Mouse (Mus musculus) cerebellum, postnatal 25 days (tissue): ENCODE results near the gene Polr1a.
"Not testable (repeated sequence)": the region's sequence is repeated elsewhere in the genome, so short reads cannot be mapped to it uniquely, and the experiment has no call there.

ENCODE experiments used
- DNase-seq, 2 experiments: peaks; one replicate each; pipeline ENCODE4 v3.0.0; 2021; ENCODE audit warnings: mixed read lengths in 2 of 2

Polr1a gene

DNA sequence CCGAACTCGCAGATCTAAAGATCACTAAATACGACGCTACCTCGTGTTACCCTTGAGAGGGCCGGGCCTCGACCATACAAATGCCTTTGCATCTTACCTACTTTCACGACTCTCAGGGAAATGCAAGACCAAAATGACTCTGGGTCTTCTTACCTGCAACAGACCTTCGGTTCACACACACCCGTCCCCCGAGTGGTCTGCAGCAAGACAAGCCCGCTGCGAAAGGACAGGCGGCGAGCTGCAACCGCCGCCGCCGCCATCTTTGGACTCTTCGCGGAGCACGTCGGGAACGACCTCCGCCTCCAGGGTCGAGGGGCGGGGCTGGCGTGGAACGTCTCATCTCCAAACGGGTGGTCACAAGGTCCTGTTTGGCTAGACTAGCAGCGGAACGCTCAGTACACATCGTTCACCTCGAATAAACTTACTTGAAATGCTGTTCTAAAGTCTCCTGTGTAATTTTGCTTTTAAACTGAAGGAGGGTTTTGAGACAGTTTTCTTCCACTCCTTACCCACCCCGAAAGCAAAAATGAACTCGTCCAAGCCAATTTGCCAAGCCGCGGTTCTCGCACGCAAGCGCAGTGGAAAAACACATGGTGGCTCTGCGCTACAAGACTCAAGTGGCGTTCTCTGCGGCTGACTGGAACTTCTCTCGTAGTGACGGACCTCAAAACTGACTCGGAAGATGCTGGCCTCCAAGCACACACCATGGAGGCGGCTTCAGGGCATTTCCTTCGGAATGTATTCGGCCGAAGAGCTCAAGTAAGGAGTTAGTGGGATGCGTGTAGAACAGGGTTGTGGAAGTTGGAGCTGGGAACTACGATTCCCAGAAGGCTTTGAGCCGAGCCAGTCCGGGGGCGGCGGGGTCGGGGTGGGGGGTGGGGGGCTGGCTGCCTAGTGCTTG is at the start of gene Polr1a, which contains the start of gene Ptcd3:
TSS of gene Polr1a (plus strand) at position 573 of the 901 bp plus-strand sequence.
TSS of gene Ptcd3 (minus strand) at position 270 of the 901 bp plus-strand sequence.
- DNase-seq: peak; percentile 93 to 95

DNA sequence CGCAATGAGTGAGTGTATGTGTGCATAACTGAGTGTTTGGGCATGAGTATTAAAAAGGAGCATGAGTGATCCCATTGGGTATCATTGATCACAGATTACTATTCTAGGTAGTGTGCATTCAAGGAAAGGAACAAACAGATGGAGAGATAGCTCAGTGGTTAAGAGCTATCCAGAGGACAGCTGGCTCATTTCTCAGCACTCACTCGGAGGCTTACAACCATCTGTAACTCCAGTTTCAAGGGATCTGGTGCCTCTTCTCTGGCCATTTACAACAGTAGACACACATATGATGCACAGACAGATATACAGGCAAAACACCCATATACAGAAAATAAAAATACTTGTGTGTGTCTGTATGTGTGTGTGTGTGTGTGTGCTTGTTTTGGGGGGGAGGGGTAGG is 41.1 kb upstream of the Polr1a start:
- DNase-seq: no peak

DNA sequence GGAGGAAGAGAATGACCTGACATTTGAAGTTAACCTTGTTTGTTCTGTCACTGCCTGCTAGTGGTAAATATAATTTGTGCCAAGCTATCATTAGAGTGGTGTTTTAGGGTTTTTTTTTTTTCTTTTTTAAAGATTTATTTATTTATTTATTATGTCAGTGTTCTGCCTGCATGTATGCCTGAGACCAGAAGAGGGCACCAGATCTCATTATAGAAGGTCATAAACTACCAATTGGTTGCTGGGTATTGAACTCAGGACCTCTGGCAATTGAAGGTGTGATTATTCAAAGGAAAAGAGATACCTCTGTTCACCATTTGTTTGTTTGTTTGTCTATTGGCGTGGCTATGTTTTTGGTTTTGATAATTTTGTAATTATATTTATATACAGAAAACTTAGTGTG is 40.0 kb upstream of the Polr1a start:
- DNase-seq: no peak

DNA sequence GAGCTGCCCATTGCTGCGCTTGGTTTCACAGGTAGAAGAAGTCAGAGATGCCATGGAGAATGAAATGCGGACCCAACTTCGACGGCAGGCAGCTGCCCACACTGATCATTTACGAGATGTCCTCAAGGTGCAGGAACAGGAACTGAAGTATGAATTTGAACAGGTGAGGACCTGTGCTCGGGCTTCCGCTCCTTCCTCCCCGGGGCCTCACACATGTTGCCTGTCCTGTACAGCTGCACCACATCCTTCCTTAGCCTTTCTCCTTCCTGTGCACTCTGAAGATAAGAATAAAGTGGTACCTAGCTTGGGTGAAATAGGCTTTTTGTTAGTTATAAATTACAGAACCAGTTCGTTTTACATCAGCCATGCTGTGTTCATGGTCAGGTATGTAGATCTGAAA is 37.5 kb upstream of the Polr1a start:
- DNase-seq: no peak

DNA sequence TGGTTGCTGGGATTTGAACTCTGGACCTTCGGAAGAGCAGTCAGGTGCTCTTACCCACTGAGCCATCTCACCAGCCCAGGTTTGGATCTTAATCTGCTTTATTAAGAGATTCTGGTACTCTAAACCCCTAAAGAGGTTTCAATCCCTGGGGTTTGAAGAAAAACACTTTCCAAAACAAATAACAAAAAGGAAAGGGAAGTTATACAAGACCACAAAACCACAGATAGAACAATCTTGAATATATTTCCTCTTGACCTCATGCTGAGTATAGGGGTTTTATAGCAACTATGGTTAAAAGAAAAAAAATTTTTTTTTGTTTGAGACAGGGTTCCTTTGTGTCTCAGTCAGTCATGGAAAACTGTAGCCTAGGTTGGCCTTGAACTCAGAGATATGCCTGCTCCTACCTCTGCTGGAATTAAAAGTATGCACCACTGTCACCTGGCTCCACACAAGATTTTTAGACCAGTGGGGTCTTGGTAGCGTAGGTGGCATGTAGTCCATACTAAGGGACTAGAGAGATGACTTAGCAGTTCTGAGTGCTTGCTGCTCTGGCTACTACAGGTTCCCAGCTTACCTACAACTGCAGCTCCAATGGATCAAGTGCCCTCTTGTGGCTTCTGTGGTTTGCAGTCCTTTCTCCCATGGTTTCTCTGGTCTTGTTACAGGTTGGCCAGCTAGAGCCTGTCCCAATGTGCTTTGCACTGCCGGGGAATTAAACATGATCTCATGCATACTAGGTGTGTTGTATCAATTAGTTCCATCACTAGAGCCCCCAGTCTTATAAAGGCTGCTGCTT is 30.7 kb upstream of the Polr1a start:
- no peak for DNase-seq

DNA sequence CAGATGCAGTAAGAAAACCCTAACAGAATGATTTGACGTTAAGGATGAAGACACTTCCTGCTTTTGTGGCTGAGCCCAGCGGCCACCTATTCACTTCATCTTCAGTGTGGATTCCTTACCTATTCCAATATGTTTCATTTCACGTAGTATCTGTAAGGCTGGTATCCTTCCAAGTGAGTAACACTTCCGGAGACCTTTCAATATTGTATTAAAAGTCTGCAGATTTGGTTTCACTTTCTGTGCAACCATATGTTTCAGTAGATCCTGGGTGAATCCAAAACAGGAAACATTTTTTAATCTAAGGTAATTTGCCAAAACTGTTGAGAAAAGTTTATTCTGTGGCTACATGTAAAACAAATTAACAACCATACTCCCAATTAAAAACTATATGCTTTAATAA is 15.6 kb upstream of the Polr1a start:
- DNase-seq: no peak

DNA sequence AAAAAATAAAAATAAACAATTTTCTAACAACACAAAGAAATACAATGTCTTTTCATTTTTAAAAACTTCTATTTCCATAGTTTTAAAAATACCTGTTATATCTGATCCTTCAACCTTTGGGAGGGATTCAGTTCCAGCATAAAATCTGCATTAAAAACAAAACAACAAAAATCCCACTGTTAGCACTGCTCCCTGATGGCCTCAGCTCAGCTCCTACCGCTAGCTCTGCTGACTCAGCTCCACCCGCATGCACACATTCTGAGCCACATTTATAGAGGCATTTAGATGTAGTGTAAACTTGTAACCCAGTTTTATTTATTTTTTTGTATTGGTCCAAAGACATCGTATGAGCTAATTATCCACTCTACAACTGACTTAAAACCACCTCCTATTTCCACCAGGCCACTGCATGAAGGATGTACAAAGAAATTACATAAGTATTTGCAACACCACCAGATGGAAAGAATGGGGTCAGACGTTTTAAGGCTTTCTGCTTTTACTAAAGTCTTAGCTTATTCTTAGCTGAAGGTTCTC is 1.1 kb upstream of the Polr1a start:
- DNase-seq: no peak

DNA sequence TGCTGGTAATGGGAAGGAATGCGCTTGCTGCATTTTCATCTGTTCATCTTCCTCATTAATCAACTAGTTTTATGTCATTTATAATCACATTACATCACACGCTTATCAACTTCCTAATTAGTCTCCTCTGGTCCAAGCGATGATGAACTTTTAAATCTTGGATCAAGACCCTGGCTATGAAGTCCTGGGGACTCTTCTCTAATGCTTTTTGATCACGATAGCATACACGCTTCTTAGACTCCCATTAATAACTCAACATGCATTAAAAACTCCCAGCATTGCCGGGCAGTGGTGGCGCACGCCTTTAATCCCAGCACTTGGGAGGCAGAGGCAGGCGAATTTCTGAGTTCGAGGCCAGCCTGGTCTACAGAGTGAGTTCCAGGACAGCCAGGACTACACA is 531 bp downstream of the Polr1a start:
- DNase-seq: no peak

DNA sequence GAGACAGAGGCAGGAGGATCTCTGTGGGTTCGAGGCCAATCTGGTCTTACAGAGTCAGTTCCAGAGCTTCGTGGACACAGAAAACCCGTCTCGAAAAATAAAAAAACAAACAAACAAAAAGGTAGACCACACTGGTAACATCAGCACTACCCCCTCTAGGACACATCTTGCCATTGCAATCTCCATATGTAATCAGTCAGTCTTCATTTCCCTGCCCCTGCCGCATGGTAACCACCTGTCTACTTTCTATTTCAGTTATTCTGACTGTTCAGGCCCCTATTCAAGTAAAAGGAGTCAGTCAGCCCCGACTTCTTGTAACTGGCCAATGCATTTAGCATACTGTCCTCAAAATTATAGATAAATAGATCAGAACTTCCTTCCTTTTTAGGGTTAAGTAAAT is 987 bp downstream of the Polr1a start:
- no peak for DNase-seq

DNA sequence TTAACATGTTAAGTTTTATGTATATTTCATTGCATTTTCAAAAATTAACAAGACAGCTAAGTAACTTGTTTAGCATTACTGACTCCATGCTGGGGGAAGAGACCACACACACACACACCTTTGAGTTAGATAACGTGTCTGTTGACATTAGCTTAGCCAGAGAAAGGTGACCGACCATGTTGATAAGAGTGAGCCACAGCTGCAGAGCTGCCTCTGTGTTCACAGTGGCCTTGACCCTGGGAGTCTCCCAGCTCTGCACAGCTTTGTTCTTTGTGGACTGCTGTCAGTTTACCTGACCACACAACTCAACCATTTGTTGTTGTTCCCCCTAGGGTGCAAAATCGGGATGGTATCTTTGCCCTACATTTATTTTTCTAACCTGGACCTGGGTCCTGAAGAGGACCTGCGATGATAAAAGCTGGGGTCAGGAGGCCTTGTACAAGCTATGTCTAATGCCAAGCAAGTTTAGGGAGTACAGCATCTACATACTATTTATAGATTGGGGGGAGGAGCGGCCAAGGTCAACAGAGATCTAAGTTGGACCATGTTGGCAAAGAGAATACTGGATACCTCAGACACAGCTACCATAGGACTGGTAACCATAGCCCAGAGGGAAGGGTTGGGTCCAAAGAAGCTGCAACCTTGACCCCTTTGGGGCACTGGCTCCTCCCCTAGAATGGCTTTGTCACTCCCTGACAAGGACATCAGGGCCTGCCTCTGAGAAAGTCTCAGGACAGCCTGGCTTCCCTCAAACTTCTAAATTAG is 3.0 kb downstream of the Polr1a start:
- DNase-seq: no peak

DNA sequence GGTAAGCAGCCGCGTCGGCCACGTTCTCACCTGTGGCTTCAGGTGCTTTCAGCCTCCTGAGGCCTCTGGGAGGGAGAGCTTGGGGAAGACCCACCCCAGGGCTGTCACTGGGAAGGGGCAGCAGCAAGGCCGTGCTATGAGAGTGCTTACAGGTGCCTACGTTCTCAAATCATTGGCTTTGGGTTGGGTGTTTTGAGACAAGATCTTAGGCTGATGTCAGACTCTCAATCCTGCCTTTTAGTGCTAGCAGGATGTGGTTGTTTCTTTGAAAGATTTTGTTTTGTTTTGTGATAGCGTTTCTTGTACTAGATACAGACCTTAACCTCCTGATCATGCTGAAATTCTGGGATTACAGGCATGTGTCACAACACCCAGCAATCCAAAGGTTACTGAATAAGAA is 11.9 kb downstream of the Polr1a start:
- DNase-seq: no peak

DNA sequence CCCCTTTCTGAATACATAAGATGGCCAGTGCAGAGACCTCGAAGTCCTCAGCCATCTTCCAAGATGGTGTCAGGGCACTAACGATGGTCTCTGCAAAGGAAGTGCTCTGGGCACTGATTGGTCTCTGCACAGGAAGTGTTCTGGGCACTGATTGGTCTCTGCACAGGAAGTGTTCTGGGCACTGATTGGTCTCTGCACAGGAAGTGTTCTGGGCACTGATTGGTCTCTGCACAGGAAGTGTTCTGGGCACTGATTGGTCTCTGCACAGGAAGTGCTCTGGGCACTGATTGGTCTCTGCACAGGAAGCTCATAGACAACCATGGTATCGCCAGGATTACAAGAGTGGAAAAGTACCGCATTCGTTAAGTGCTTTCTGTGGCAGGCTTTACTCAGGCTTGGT is 16.4 kb downstream of the Polr1a start:
- not testable (repeated sequence) for DNase-seq

DNA sequence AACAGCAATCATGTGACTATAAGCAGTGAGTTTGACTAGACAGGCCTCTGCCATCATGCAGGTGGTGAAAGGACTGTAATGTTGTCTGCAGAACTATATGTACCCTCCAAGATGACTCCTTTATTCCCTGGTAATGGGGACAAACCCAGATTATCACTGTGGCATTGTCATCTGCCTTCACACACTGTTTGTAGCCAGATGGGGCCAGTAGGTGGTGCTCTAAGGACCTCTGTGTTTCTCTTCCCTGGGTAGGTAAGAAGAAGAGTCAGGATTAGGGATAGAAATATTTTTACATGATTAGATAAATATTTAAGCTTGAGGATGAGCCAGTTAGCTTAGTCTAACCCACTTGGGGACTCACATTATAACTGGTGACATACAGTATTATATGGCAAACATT is 19.1 kb downstream of the Polr1a start:
- DNase-seq: peak; percentile 81 to 87

DNA sequence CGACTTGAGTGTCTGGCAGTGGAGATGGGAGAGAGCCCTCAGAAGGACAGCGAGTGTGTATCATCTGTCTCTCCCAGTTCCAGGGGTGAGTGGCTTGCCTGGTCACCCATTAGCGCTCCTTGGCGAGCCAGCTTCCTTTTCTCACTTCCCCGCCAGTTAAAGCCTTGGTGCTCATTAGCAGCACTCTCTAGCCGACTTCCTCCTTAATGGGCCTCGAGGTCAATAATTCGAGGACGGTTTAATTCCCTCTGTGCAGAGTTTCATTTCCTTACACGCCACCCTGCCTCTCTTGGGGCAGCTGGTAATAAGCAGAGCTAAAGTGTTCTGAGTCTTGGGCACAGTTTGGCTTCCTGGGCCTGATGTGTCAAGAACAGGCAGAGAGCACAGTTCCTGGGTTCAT is 21.2 kb downstream of the Polr1a start:
- DNase-seq: no peak

DNA sequence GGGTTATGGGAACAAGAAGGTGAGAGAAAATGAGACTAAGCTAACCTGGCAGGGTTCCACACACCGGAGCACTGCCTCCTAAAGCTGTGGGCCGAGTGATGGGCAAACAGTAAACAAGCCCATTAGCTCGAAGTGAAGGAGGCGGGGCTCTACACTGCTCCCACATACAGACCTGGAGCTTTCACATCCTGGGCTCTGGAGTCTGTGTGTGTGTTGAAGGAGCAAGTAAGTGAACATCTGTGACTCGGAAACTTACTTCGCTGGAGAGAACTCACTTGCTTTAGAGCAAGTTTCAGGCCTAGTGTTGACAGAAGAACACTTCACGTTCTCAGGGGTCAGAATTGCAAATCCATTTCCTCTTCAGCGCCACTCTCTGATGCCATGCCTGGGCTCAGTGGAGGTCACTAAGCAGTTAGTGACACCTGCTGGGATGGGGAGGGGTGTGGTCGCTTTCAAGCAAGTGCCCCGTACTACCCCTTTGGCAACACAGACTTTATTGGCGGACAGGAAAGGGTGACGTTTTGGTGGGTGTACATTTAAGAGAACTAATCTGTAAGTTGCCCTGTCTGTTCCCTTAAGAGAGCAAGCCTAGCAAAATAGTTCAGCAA is 22.1 kb downstream of the Polr1a start:
- DNase-seq: no peak

DNA sequence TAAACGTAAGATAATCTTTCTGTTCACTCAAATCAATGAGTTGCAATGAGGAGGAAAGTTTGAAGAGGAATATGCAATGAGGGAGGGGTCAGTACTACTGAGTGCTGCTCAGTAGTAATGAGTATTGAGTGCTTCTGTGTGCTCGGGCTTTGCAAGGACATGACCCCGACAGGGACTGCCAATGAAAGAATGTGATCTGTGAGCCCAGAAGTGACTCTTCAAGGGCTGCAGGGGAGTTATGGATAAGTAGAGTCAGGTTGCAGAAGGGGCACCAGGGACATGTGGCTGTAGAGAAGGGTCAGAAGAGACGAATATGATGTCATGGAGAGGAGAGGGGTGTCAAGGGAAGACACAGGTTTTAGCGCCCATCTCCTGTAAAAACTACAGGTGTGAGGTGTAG is 23.5 kb downstream of the Polr1a start:
- no peak for DNase-seq

DNA sequence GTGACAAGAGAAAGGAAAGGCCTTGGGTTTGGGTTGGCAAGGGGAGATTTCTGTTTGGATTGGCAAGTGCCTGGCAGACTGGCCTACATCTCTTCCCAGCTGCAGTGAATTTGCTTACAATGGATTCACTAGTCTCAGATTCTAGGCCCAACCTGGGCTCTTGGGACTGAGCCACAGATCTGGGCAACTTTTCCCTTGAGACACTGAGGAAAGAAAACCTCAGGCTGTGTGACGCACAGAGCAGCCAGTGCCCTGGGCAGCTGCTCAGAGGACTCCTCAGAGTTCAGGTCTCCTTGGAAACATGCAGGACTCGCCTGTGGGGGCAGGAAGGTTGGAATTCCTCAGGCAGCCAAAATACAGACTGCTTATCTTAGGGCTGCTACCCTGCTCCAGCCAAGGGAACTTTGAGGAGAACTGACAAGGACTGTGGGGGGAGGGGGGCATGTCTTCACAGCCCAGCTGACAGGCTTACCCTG is 25.3 kb downstream of the Polr1a start:
- peak in 1 of 2 experiments; percentile 20 for DNase-seq

DNA sequence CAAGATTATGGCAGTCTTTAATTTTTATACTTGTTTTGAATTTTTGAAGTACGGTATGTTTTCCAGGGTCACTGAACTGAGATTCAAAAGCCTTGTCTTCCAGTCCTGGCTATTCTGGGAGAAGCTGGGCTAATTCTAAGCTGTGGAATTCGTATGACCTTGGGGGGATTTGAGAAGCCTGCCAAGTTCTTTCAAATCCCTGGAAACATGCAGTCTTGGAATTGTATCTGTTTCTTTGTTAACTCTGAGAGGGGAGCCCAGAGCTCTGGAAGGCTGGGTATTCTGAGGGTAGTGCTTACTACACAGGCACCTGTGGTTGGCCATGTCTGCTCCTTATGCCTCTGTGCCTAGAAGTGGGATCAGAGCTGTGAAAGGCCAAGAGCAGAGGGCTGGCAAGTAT is 26.9 kb downstream of the Polr1a start:
- DNase-seq: no peak

DNA sequence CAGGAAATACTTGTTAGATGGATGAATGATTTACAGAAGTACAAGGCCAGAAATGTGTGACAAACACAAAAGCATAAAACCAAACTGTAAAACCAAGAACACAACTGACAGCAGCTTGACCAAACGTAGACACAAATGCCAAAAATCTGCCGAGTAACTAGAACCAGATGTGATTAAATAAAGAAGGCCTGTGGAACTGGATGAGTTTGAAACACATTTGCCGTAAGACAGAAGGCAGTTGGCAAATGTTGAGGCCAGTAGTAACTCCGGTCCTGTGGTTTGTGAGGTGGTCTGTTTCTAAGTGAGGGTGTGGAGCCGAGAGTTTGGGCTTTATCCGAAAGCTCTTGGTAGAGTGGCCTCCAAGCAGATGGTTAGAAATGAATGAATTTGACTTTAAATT is 32.1 kb downstream of the Polr1a start:
- no peak for DNase-seq

DNA sequence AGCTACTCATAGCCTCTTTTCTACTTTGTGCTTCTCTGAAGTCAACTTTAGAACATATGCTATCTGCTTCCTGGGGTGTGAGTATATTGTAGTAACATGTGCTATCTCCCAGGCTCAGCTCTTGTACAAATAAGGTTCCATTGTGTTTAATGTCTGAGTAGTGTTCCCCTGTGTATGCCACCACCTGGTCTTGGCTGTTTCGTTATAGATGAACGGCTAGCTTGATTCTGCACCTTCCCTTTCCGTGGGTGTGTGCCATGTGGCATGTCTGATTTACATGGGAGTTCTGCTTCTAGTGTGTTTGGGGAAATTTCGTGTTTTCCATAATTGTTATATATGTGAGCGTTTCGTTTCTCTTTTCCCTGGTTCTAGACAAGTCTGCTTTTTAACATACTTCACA is 36.2 kb downstream of the Polr1a start:
- no peak for DNase-seq

DNA sequence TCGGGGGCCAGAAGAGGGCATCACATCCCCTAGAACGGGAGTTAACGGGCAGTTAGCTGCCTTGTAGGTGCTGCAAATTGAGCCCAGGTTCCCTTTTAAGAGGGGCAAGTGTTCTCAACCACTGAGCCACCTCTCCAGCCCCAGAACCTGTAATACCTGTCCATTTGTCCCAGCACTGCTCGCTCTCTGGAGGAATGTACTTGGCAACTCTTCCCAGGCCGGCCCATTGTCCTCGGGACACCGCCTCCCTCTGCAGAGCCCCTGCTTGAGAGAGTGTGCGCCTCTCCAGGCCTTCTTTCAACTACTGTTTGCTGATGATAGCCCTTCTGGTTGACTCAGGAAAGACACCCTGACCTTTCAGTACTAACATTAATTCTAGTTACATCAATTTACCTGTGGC is 37.3 kb downstream of the Polr1a start:
- DNase-seq: no peak

DNA sequence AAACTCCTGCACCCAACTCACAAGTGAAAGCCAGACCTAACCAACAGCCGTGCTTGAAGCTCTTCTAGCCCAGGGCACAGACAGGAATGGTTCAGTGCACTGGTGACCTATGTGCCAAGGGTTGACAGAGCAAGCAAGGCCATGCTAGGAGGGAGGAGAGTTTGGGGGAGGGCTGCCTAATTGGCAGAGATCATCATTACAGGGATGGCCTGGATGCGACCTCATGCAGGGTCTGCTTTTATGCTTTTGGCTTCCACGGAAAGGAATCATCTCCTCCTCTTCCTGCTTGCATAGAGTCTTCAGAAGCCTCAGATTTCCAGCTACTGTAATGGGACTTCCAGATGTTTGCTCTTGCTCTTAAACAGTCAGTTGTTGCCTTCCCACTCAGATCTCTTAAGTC is 40.9 kb downstream of the Polr1a start:
- no peak for DNase-seq
